Mouse (Mus musculus) embryonic fibroblast, embryonic 13.5 days (primary cell): ENCODE measurements around the gene Ldb1.

ENCODE experiments used
- CTCF ChIP-seq: IDR thresholded peaks from 2 replicates; pipeline ENCODE4 v1.5.1; 2011; ENCODE audit warnings: mild to moderate bottlenecking, control low read depth, low read length, moderate library complexity, borderline replicate concordance; ENCODE audit not compliant: insufficient read depth
- POLR2A ChIP-seq: IDR thresholded peaks from 2 replicates; pipeline ENCODE4 v1.6.1; 2011; ENCODE audit warnings: low read depth, mild to moderate bottlenecking, control low read depth, low read length, moderate library complexity

DNA sequence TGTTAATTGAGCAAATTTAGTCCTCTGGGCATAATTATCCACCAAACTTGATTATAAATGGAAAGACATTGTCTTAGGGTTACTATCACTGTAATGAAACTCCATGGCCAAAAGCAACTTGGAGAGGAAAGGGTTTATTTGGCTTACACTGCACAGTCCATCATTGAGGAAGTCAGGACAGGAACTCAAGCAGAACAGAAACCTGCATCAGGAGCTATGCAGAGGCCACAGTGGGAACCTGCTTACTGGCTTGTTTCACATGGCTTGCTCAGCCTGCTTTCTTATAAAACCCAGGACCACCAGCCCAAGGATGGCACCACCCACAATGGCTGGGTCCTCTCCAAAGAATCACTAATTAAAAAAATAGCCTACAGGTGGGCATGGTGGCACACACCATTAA is 60.6 kb downstream of the Ldb1 start:
- no peak for TF ChIP-seq CTCF
- no peak for TF ChIP-seq POLR2A
